Mouse (Mus musculus) cortical plate, adult 2 months (tissue): ENCODE measurements around the gene Tmem247. TPM values are rescaled to one million over a fixed set of nuclear protein-coding genes. Genes with fewer than 3 reads are reported as not detected.

Source experiments
- H3K27ac ChIP-seq: fragments of 200-500 bp; 2 replicates; pipeline ENCODE4 v1.5.1; 2012; ENCODE audit warnings: low read length, control low read depth, inconsistent platforms; ENCODE audit not compliant: insufficient read depth
- H3K4me1 ChIP-seq: fragments of 200-500 bp; 2 replicates; pipeline ENCODE4 v1.6.1; 2011; ENCODE audit warnings: low read length; ENCODE audit not compliant: control insufficient read depth, insufficient read depth
- H3K4me3 ChIP-seq: fragments of 200-500 bp; 2 replicates; pipeline ENCODE4 v1.5.1; 2011; ENCODE audit warnings: mild to moderate bottlenecking, low read length, control low read depth; ENCODE audit not compliant: insufficient read depth
- CTCF ChIP-seq: fragments of 200-500 bp; IDR thresholded peaks from 2 replicates; pipeline ENCODE4 v1.5.1; 2011; ENCODE audit warnings: mild to moderate bottlenecking, control low read depth, low read length; ENCODE audit not compliant: insufficient read depth; ENCODE audit errors: extremely low read depth
- POLR2A ChIP-seq: fragments of 200-500 bp; IDR thresholded peaks from 2 replicates; pipeline ENCODE4 v1.6.1; 2011; ENCODE audit warnings: mild to moderate bottlenecking, low read length, control low read depth; ENCODE audit not compliant: insufficient read depth; ENCODE audit errors: extremely low read depth
- polyA plus RNA-seq: library from polyadenylated mRNA; depleted of rRNA; stranded (reverse); fragments of >200 nt; gene quantifications from 2 replicates; pipeline ENCODE4 v1.2.3, GENCODE M21; 2012

The Tmem247 gene
- polyA plus RNA-seq, 1 experiment = not detected

GRCm38 (mm10) chr17:86961301-86961841 is 44.2 kb downstream of the Tmem247 start:
- Histone ChIP-seq H3K4me3 (no peak overlapping the region), H3K4me1 (no peaks in the 10 kb centered on the region; the same call in 1 of the 2 replicates), H3K27ac (peak overlapping the region; percentile 39; the same call in 1 of the 2 replicates)
- TF ChIP-seq POLR2A (no peak), CTCF (no peak)

GRCm38 (mm10) chr17:86962297-86962893 is 45.2 kb downstream of the Tmem247 start:
- Histone ChIP-seq H3K4me3 (peak overlapping the region; percentile 62), H3K27ac (peak overlapping the region; percentile 33), H3K4me1 (peaks cover 3% of the 10 kb centered on the region; the same call in 1 of the 2 replicates)
- peak; percentile 55 for TF ChIP-seq CTCF
- no peak for TF ChIP-seq POLR2A

- TF ChIP-seq CTCF (no peak), POLR2A (peak; percentile 17; the same call in 1 of the 2 replicates)
- H3K4me3 ChIP-seq = peak within 1 kb of the TSS; percentile 62
- H3K4me1 ChIP-seq = peaks cover 6% of the 10 kb centered on the region
- peak within 1 kb of the TSS; percentile 33 for H3K27ac ChIP-seq
Measured at GRCm38 (mm10) chr17:86962894-86963585, 45.9 kb downstream of the Tmem247 start, which contains the start of gene Rhoq. Gene Rhoq (plus strand): TSS chr17:86963082.

GRCm38 (mm10) chr17:86963586-86963902 is 46.4 kb downstream of the Tmem247 start:
- H3K4me3 ChIP-seq = peak overlapping the region; percentile 62
- no peak overlapping the region for H3K27ac ChIP-seq
- no peak for TF ChIP-seq POLR2A
- no peak for TF ChIP-seq CTCF
- peaks cover 7% of the 10 kb centered on the region for H3K4me1 ChIP-seq

- no peak for TF ChIP-seq POLR2A
- TF ChIP-seq CTCF = no peak
- no peak overlapping the region for H3K27ac ChIP-seq
- peak overlapping the region; percentile 62 for H3K4me3 ChIP-seq
- peaks cover 7% of the 10 kb centered on the region for H3K4me1 ChIP-seq
Measured at GRCm38 (mm10) chr17:86964041-86964440, 46.9 kb downstream of the Tmem247 start.

GRCm38 (mm10) chr17:86964502-86964901 is 47.4 kb downstream of the Tmem247 start:
- no peak for TF ChIP-seq CTCF
- no peak for TF ChIP-seq POLR2A
- Histone ChIP-seq H3K4me3 (peak overlapping the region; percentile 62), H3K27ac (peak overlapping the region; percentile 6; the same call in 1 of the 2 replicates), H3K4me1 (peaks cover 7% of the 10 kb centered on the region)

- H3K4me1 ChIP-seq = peaks cover 7% of the 10 kb centered on the region
- H3K4me3 ChIP-seq = peak overlapping the region; percentile 62
- H3K27ac ChIP-seq = peak overlapping the region; percentile 6; the same call in 1 of the 2 replicates
- TF ChIP-seq CTCF = no peak
- TF ChIP-seq POLR2A = no peak
Measured at GRCm38 (mm10) chr17:86965121-86965520, 48.0 kb downstream of the Tmem247 start.

GRCm38 (mm10) chr17:86966040-86966439 is 48.9 kb downstream of the Tmem247 start:
- Histone ChIP-seq H3K4me3 (no peak overlapping the region), H3K27ac (no peak overlapping the region), H3K4me1 (peaks cover 7% of the 10 kb centered on the region)
- no peak for TF ChIP-seq CTCF
- TF ChIP-seq POLR2A = no peak

GRCm38 (mm10) chr17:86967048-86967447 is 49.9 kb downstream of the Tmem247 start:
- peaks cover 7% of the 10 kb centered on the region for H3K4me1 ChIP-seq
- TF ChIP-seq CTCF (no peak), POLR2A (no peak)
- no peak overlapping the region for H3K4me3 ChIP-seq
- H3K27ac ChIP-seq = no peak overlapping the region
